Mouse (Mus musculus) liver, adult 2 months (tissue): ENCODE measurements around the gene S1pr2.

Experiments
- CTCF ChIP-seq: fragments of 200-500 bp; IDR thresholded peaks from 2 replicates; pipeline ENCODE4 v1.5.1; 2011; ENCODE audit warnings: low read depth, low read length, control low read depth
- POLR2A ChIP-seq: fragments of 200-500 bp; IDR thresholded peaks from 2 replicates; pipeline ENCODE4 v1.6.1; 2011; ENCODE audit warnings: low read length, control low read depth; ENCODE audit not compliant: insufficient read depth; ENCODE audit errors: extremely low read depth

- no peak for TF ChIP-seq CTCF
- TF ChIP-seq POLR2A, result no peak
These were observed 33.2 kb downstream of the S1pr2 start for GRCm38 (mm10) chr9:20943396-20943795.
